Mouse (Mus musculus) stomach, embryonic 16.5 days (tissue): ENCODE measurements around the gene Calcb. TPM values are rescaled to one million over a fixed set of nuclear protein-coding genes. Genes with fewer than 3 reads are reported as not detected.
"Not testable (repeated sequence)": the region's sequence is repeated elsewhere in the genome, so short reads cannot be mapped to it uniquely, and the experiment has no call there.

Experiments used
- ATAC-seq: fragments of 200-750 bp; cut with Nextera tagmentation; 2 replicates; pipeline ENCODE4 v1.8.0; 2017; ENCODE audit warnings: moderate number of reproducible peaks, moderate TSS enrichment; ENCODE audit not compliant: insufficient read depth, low FRiP score
- H3K27ac ChIP-seq: fragments of 300-500 bp; sonication (generic); 2 replicates; pipeline ENCODE4 v1.5.1; 2014; ENCODE audit warnings: low read length
- H3K27me3 ChIP-seq: fragments of 300-500 bp; sonication (generic); 2 replicates; pipeline ENCODE4 v1.6.1; 2014; ENCODE audit warnings: low read length, control low read depth, mixed read lengths; ENCODE audit not compliant: control insufficient read depth, insufficient read depth
- H3K36me3 ChIP-seq: fragments of 300-500 bp; sonication (generic); 2 replicates; pipeline ENCODE4 v1.6.1; 2014; ENCODE audit warnings: low read length; ENCODE audit not compliant: control insufficient read depth, insufficient read depth
- H3K4me1 ChIP-seq: fragments of 300-500 bp; sonication (generic); 2 replicates; pipeline ENCODE4 v1.6.1; 2014; ENCODE audit warnings: low read length, control low read depth, mixed read lengths; ENCODE audit not compliant: control insufficient read depth, insufficient read depth
- H3K4me2 ChIP-seq: fragments of 300-500 bp; sonication (generic); 2 replicates; pipeline ENCODE4 v1.6.1; 2014; ENCODE audit warnings: low read depth, low read length, mixed read lengths
- H3K4me3 ChIP-seq: fragments of 300-500 bp; sonication (generic); replicated peaks from 2 replicates; pipeline ENCODE4 v1.5.1; 2014; ENCODE audit warnings: mild to moderate bottlenecking, low read length
- H3K9ac ChIP-seq: fragments of 300-500 bp; sonication (generic); 2 replicates; pipeline ENCODE4 v1.6.1; 2014; ENCODE audit warnings: low read length
- H3K9me3 ChIP-seq: fragments of 300-500 bp; sonication (generic); replicated peaks from 2 replicates; pipeline ENCODE4 v1.6.1; 2016; ENCODE audit warnings: low read length, control low read depth; ENCODE audit not compliant: control insufficient read depth
- WGBS: fragments of 180-500 bp; shearing (Covaris S2); extraction: QIAGEN DNeasy Blood & Tissue Kit; methylation state at CpG from one replicate; pipeline ENCODE4 v1.1.7; 2014; 5-methylcytosine and 5-hydroxymethylcytosine counted together
- polyA plus RNA-seq: library from polyadenylated mRNA; unstranded; fragments of >200 nt; fragmentation: Nextera tagmentation; extraction: Ambion mirVana; gene quantifications from 2 replicates; pipeline ENCODE4 v1.2.1, GENCODE M21; 2015

Calcb gene
- polyA plus RNA-seq, 1 experiment from 2014 or later = 4.6 TPM

- 2% methylated on average over 17 of the region's 17 CpGs for WGBS
- peak overlapping the region; percentile 52 for H3K4me2 ChIP-seq
- H3K27me3 ChIP-seq = peaks cover 25% of the 10 kb centered on the region
- no peaks in the 10 kb centered on the region for H3K36me3 ChIP-seq
- 0 out of 2 replicates have a peak, but pooled peaks cover 2% of the 10 kb centered on the region for H3K4me1 ChIP-seq
- ATAC-seq = peak; percentile 69; the same call in 1 of the 2 replicates
- H3K27ac ChIP-seq = no peak overlapping the region
- H3K9ac ChIP-seq = peak overlapping the region; percentile 26; the same call in 1 of the 2 replicates
- peak overlapping the region; percentile 29 for H3K4me3 ChIP-seq
- no peaks in the 10 kb centered on the region for H3K9me3 ChIP-seq
These were observed 1.1 kb downstream of the Calcb start for GRCm38 (mm10) chr7:114719381-114720131.

GRCm38 (mm10) chr7:114729696-114730095, 11.3 kb downstream of the Calcb start:
- WGBS = 59% methylated on average over 4 of the region's 4 CpGs
- H3K36me3 ChIP-seq, H3K27me3 ChIP-seq, H3K27ac ChIP-seq, H3K4me3 ChIP-seq, ATAC-seq, H3K9ac ChIP-seq, H3K4me2 ChIP-seq, H3K4me1 ChIP-seq, H3K9me3 ChIP-seq: not testable (repeated sequence)

GRCm38 (mm10) chr7:114731175-114731574, 12.7 kb downstream of the Calcb start:
- Histone ChIP-seq H3K4me1 (no peaks in the 10 kb centered on the region), H3K9me3 (no peaks in the 10 kb centered on the region), H3K4me3 (no peak overlapping the region), H3K9ac (no peak overlapping the region), H3K27me3 (no peaks in the 10 kb centered on the region), H3K36me3 (no peaks in the 10 kb centered on the region), H3K4me2 (no peak overlapping the region), H3K27ac (no peak overlapping the region)
- WGBS = 74% methylated on average over 6 of the region's 6 CpGs
- no peak for ATAC-seq

- H3K36me3 ChIP-seq, H3K27ac ChIP-seq, H3K9me3 ChIP-seq, H3K4me1 ChIP-seq, ATAC-seq, H3K9ac ChIP-seq, H3K4me3 ChIP-seq, H3K27me3 ChIP-seq, H3K4me2 ChIP-seq: not testable (repeated sequence)
- WGBS = 31% methylated on average over 4 of the region's 4 CpGs
These were observed 13.3 kb downstream of the Calcb start for GRCm38 (mm10) chr7:114731700-114732099.

GRCm38 (mm10) chr7:114736256-114736655, 17.8 kb downstream of the Calcb start:
- Histone ChIP-seq H3K9ac (no peak overlapping the region), H3K27me3 (no peaks in the 10 kb centered on the region), H3K27ac (no peak overlapping the region), H3K36me3 (no peaks in the 10 kb centered on the region), H3K4me2 (no peak overlapping the region), H3K4me3 (no peak overlapping the region), H3K9me3 (no peaks in the 10 kb centered on the region), H3K4me1 (no peaks in the 10 kb centered on the region)
- 77% methylated on average over 5 of the region's 5 CpGs for WGBS
- ATAC-seq = no peak

- Histone ChIP-seq H3K9me3 (no peaks in the 10 kb centered on the region), H3K27me3 (no peaks in the 10 kb centered on the region), H3K27ac (no peak overlapping the region), H3K4me1 (no peaks in the 10 kb centered on the region), H3K4me2 (no peak overlapping the region), H3K9ac (no peak overlapping the region), H3K4me3 (no peak overlapping the region), H3K36me3 (no peaks in the 10 kb centered on the region)
- ATAC-seq = no peak
These were observed 19.7 kb downstream of the Calcb start for GRCm38 (mm10) chr7:114738166-114738565.

GRCm38 (mm10) chr7:114740360-114741165, 22.1 kb downstream of the Calcb start:
- no peak for ATAC-seq
- 56% methylated on average over 6 of the region's 6 CpGs for WGBS

GRCm38 (mm10) chr7:114743022-114743780, 24.8 kb downstream of the Calcb start, which contains the start of gene Insc:
TSS of gene Insc (plus strand) at chr7:114743694.
- H3K27ac ChIP-seq = peak within 1 kb of the TSS; percentile 83
- H3K4me1 ChIP-seq = no peaks in the 10 kb centered on the region; the same call in 1 of the 2 replicates
- no peaks in the 10 kb centered on the region for H3K9me3 ChIP-seq
- peak within 1 kb of the TSS; percentile 12; the same call in 1 of the 2 replicates for H3K9ac ChIP-seq
- no peaks in the 10 kb centered on the region for H3K27me3 ChIP-seq
- no peaks in the 10 kb centered on the region for H3K36me3 ChIP-seq
- peak; percentile 72 for ATAC-seq
- 66% methylated on average over 5 of the region's 5 CpGs for WGBS
- peak within 1 kb of the TSS; percentile 63 for H3K4me2 ChIP-seq
- peak within 1 kb of the TSS; percentile 29 for H3K4me3 ChIP-seq

More at GRCm38 (mm10) chr7:114740360-114741165, 22.1 kb downstream of the Calcb start:
- Histone ChIP-seq H3K9me3 (no peaks in the 10 kb centered on the region), H3K4me3 (no peak overlapping the region), H3K4me1 (no peaks in the 10 kb centered on the region; the same call in 1 of the 2 replicates), H3K27ac (no peak overlapping the region), H3K27me3 (no peaks in the 10 kb centered on the region), H3K9ac (no peak overlapping the region), H3K4me2 (no peak overlapping the region), H3K36me3 (no peaks in the 10 kb centered on the region)
